Mouse (Mus musculus) gastrocnemius, postnatal 14 days (tissue): ENCODE data around the gene Ccr7. TPM values are rescaled to one million over a fixed set of nuclear protein-coding genes. Genes with fewer than 3 reads are reported as not detected.

Experiments
- DNase-seq: peaks from one replicate; pipeline ENCODE4 v3.0.0; 2021; ENCODE audit warnings: mixed read lengths
- intact Hi-C: fragments of 180-260 bp; cut with DNase I; formaldehyde crosslinking; loops from one replicate; pipeline ENCODE4 v1.15.1; 2025; ENCODE audit warnings: low total_unique reads
- total RNA-seq, 2 experiments: library from RNA; stranded (reverse); gene quantifications; 2 replicates each; pipeline ENCODE4 v1.2.3; 2021

Ccr7 gene
- total RNA-seq, 2 experiments from 2014 or later, result 0.10 to 0.11 TPM

DNA sequence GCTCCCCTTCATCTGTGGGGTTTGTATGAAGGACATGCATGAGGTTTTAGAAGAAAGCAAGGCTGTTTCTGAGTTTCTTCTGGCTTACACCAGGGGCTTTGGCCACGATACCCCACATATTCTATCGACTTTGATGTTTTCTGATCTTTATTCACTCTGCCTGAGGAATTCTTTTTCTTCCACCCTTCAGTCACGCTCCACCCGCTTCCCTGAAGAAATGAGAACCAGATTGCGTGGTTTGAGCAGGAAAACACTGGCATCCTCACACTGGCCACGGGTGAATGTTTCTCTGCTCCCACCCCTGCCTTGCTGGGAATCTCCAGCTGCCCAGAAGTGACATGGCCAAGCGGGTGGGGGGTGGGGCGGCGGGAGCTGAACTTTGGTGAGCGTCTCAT is 30.2 kb downstream of the Ccr7 start:
- intact Hi-C loops, result loop anchor here (5.0 to 10.0 kb wide), 2 partner anchors 82 to 210 kb away; partner anchors contain the start of gene Igfbp4
- no peak for DNase-seq

GRCm38 (mm10) chr11:99123977-99124634 is 30.8 kb downstream of the Ccr7 start:
- intact Hi-C loops, result loop anchor here (5.0 to 10.0 kb wide), 2 partner anchors 82 to 209 kb away; partner anchors contain the start of gene Igfbp4
- peak; percentile 54 for DNase-seq

DNA sequence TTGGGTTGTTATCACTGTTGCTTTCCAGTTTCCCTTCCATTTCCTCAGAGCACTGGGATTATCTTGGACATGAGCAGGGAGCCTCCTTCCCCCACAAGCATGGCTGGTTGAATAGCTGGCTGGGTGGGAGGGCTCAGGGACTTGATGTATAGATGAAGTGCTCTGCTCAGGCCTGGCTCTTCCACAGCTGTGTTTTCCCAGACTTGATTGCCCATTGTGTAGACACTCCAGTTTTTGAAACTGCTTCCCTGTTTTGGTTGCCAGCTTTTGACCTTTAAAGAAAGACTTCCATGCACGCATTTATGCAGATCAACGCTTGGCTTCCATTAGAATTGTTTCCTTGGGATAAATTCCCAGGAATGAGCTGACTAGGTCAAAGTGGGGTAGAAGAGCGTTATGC is 32.2 kb downstream of the Ccr7 start:
- intact Hi-C loops, result loop anchor here (5.0 to 10.0 kb wide), 2 partner anchors 80 to 208 kb away; partner anchors contain the start of gene Igfbp4
- no peak for DNase-seq

GRCm38 (mm10) chr11:99121218-99121631 is 33.7 kb downstream of the Ccr7 start:
- DNase-seq, result no peak
- intact Hi-C loops, result loop anchor here (5.0 to 10.0 kb wide), 2 partner anchors 79 to 206 kb away; partner anchors contain the start of gene Igfbp4

- peak; percentile 68 for DNase-seq
- intact Hi-C loops, result loop anchor here (5.0 to 10.0 kb wide), 2 partner anchors 78 to 206 kb away; partner anchors contain the start of gene Igfbp4
Observed at GRCm38 (mm10) chr11:99120524-99121217, 34.2 kb downstream of the Ccr7 start.

- no peak for DNase-seq
- intact Hi-C loops, result no loop called here
Observed at GRCm38 (mm10) chr11:99118963-99119362, 35.9 kb downstream of the Ccr7 start.

DNA sequence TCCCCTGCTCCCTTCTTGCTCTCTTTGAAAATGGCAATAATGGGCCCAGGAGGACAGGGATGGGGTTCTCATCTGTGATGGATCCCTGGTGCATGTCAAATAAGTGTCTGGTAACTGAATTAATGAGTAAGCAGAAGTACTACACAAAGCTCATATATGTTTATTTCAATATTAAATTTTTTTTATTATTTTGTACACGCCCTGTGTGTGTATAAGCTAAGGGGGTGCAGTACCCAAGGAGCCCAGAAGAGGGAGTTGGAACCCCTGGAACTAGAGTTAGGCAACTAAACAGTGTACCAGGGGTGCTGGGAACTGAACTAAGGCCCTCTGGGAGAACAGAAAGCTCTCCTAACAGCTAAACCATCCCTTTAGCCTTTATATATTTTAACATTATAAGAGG is 36.5 kb downstream of the Ccr7 start:
- intact Hi-C loops, result no loop called here

DNA sequence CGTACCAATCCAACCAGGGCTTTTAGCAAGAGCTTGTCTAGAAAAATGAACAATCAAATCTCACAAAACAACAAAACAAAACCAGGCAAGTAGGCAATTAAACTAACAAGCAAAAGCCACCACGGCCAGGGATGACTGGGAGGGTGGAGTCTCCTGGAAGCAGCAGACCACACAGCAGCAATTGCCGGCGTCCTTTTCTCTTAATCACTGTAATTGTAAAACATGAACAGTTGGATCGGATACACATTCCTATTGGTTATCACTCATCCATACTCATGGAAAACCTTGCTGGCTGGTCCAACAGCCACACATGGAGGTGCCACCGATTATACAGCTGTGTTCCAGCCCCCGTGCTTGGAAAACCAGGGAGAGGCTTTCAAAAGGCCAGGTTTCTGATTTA is 37.0 kb downstream of the Ccr7 start:
- DNase-seq, result no peak
- intact Hi-C loops, result no loop called here

More for the DNA sequence above, 36.5 kb downstream of the Ccr7 start:
- no peak for DNase-seq

DNA sequence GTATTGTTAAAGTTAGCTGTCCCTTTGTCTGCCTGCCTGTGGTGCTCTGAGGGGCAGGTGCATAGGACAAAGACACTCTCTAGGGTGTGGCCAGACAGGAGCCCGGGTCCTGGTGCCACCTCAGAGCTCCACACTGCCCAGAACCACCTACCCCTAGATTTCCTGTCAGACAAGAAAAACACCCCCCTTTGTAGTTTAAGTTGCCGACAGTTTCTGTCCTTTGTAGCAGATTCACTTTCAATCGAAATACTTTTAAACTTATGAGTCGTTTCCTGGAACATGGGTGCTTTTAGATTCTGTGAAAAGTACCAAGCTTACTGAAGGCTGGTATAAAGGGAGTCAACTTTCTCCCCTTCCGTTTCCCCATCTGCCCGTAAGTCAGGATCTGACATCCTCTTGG is 38.9 kb downstream of the Ccr7 start:
- no peak for DNase-seq
- intact Hi-C loops, result no loop called here

DNA sequence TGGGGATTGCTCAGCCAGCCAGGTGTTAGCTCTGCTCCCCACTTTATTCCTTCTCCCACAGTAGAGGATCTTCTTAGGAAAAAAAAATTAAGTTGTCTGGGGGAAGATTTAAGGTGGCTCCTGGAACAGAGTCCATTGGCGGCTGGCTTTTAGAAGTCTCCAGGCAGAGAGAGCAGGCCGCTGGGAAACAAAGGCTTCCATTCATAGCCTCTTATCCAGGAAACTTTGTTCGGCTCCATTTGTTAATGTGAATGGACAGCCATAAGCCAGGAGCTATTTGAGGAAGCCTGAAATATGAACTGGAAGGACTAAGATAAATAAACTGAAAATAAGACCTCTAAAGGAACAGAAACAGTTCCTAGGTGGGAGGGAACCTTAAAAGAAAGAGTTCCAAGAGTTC is 41.8 kb downstream of the Ccr7 start:
- DNase-seq, result no peak
- intact Hi-C loops, result loop anchor here (5.0 kb wide), 1 partner anchor 41 kb away; no protein-coding TSS in a partner anchor

GRCm38 (mm10) chr11:99112700-99113099 is 42.2 kb downstream of the Ccr7 start:
- intact Hi-C loops, result loop anchor here (5.0 kb wide), 1 partner anchor 40 kb away; no protein-coding TSS in a partner anchor
- DNase-seq, result no peak

DNA sequence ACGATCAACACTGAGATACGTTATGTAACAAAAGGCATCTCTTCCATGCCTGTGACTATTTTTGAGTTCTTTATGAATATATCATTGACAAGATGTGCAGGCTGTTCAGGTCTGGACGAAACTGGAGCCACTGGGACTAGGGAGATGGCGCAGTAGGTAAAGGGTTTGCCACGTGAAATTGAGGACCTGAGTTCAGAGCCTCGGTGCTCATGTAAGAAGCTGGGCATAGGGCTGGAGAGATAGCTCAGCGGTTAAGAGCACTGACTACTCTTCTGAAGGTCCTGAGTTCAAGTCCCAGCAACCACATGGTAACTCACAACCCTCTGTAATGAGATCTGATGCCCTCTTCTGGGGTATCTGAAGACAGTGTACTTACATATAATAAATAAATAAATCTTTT is 43.2 kb downstream of the Ccr7 start:
- no peak for DNase-seq

GRCm38 (mm10) chr11:99111155-99111554 is 43.7 kb downstream of the Ccr7 start:
- intact Hi-C loops, result loop anchor here (5.0 kb wide), 1 partner anchor 39 kb away; no protein-coding TSS in a partner anchor

More for the DNA sequence above, 43.2 kb downstream of the Ccr7 start:
- intact Hi-C loops, result loop anchor here (5.0 kb wide), 1 partner anchor 39 kb away; no protein-coding TSS in a partner anchor

DNA sequence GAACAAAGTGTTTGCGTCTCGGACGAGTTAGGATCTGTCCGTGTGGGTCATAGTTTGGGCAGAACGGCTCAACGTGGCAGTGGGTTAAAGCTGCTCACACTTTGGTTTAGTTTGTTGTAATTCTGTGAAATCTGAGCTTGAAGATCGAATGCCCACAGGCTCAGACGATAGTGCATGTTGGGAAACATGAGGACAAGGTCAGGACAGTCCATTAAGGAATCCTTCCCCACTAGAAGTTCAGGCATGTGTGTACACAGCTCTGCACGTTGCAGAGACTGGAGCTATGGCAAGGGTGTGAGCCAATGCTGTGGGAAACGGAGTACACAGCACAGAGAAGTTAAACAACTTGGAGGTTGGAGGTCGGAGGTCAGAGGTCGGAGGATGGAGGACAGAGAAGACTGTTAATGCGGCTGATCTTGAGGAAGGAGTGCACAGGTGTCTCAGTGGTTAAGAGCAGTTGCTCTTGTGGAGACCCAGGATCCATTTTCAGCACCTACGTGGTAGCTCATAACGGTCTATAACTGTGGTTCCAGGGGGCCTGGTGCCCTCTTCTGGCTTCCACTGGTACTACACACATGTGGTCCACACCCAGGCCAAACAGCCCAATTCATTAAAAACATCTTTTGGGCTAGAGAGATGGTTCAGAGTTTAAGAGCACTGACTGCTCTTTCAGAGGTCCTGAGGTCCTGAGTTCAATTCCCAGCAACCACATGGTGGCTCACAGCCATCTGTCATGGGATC is 44.3 kb downstream of the Ccr7 start:
- no peak for DNase-seq
- intact Hi-C loops, result loop anchor here (5.0 kb wide), 1 partner anchor 38 kb away; no protein-coding TSS in a partner anchor

More at GRCm38 (mm10) chr11:99111155-99111554, 43.7 kb downstream of the Ccr7 start:
- no peak for DNase-seq

- no peak for DNase-seq
- intact Hi-C loops, result no loop called here
Observed at GRCm38 (mm10) chr11:99108296-99108695, 46.6 kb downstream of the Ccr7 start.

DNA sequence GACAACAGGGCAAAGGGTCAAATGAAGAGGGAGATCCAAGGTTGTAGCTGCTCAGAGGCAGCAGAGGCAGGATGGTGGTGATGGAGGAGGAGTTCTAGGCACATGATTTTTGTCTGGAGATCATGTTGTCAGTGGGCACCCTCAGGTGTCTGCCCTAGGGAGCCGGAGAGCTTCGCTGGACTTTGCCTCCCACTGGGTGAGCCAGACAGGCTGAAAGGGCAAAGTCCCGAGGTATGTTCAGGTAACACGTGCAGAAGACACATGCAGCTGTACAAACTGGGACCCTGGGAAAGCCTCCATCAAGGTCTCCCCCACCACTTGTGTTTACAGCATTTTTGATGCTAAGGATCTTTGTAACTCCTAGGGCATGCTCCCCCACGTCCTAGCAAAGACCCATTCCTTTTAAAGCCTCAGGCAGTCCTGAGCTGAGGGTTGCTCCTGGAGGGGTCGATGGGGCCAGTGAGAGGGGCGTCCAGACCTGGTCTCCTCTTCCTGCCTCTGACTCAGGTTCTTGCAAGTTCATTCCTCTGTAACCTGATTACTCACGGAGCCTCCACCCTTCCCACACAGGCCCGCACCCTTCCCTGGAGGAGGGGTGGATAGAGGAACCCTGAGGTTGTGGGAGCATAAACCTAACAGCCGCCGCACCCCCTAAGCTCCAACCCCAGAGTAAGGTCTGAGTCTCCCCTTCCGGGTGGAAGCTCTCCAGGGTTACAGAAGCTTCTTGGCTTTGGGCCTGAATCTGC is 48.7 kb downstream of the Ccr7 start:
- DNase-seq, result no peak
- intact Hi-C loops, result no loop called here

DNA sequence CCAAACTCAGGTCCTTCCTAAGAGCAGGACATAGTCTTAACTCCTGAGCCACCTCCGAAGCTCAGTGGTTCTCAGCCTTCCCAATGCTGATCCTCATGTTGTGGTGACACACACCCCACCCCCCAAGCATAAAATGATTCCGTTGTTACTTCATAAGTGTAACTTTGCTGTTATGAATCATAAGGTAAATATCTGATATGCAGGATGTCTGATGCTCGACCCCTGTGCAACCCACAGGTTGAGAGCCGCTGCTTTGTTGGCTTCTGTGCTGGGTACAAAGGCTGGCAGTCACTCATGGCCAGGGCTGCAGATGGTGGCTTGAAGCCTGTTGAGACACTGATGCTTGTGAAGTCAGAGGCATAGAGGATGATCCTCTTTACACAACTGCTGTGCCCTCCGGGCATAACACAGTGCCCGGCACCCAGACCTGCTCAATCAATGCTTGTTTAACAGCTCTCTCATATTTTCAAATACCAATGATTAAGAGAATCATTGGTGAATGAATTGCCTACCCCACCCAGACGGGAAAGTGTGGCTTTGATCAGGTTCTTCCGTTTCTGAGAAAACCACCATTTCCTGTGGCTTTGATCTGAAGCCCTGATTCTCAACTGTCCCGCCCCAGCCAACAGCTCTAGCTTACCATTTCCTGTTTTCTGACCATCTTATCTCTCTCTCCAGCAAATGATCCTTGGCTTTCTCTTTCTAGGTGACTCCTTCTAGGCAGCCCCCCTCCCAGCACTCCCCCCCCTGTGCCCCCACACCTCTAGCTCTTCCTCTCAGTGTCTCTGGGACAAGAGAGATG is 50.1 kb downstream of the Ccr7 start:
- intact Hi-C loops, result no loop called here
- no peak for DNase-seq

DNA sequence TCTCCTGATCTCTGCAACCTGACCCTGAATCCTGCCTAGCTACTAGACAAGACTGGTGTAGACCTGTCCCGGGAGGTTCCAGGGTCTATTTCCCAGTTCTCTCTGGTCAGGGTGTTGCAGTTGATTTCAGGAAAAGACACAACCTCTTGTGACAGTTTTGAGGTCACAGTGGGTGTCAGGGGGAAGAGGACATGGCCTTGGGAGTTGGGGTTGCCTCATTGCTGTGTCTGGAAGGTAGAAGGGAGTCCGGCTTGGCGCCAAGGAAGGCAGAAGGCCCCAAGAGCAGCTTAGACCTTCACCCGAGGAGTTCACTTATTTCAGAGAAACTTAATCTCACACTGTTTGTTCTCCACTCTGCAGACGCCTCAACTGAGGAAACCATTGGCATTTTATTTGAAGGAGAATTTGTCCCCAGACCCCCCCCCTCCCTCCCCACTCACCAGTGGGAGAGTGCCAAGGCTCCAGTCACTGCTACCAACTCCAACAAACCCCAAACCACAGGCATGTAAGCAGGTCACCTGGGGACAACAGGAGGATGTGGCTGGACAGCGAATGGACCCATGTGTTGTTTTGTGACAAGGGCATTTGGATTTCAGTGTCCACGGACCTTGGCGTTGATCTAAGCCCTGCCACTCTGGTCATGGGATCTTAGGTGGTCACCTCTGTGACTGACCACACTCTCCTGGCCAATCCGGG is 52.2 kb downstream of the Ccr7 start:
- intact Hi-C loops, result no loop called here
- no peak for DNase-seq
